Mouse (Mus musculus): ENCODE results near the gene Fus. TPM values are rescaled to one million over a fixed set of nuclear protein-coding genes. Genes with fewer than 3 reads are reported as not detected.
"Not testable (repeated sequence)": the region's sequence is repeated elsewhere in the genome, so short reads cannot be mapped to it uniquely, and the experiment has no call there.

Gene Fus
- polyA plus RNA-seq, 1 experiment = 633 TPM

DNA sequence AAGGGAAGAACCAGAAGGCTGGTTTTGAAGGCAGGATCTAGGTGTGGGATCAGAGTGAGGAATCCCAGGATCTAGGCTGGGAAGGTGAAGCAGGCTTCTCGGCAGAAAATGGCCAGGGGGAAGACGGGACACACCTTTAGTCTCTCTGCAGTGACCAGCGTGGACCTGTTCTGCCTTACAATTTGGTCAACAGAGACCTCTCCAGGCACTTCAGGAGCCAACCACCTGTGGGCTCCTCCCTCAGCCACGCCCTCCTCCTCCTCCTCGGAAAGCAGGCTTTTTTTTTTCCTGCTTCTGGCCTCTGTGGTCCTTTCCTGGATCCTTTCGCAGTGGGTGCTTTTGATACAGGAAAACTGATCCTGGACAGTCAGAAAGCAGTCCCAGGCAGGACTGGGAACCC is 37.3 kb upstream of the Fus start, which contains the start of gene Prss8:
Prss8 (minus strand) TSS at position 182 of the 400 bp plus-strand sequence.
- no peak for DNase-seq (ENCODE audit: low read depth)
- no peak for TF ChIP-seq POLR2A (IDR thresholded peaks at IDR 0.05; ENCODE audit: borderline replicate concordance, extremely low read depth, insufficient read depth, insufficient read length, poor library complexity, severe bottlenecking)
- no peak for TF ChIP-seq CTCF (IDR thresholded peaks at IDR 0.05; ENCODE audit: borderline replicate concordance, extremely low read depth, insufficient read depth, insufficient read length)

DNA sequence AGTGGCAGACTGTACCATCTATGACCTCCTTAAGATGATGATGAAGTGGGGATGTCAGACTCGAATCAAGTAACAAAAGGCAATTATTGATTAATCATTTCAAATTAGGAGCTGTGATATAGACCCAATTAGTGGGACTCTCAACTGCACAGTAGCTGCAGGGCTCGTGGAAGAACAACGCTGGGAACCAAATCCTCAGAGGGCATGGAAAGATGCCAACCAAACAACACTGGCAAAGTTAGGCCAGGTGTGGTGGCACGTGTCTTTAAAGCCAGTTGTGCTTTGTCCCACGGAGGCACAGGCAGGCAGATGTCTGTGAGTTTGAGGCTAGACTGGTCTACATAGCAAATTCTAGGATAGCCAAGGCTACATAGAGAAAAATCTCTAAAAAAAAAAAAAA is 36.6 kb upstream of the Fus start:
- no peak for DNase-seq (ENCODE audit: low read depth)
- TF ChIP-seq CTCF (IDR thresholded peaks at IDR 0.05; ENCODE audit: borderline replicate concordance, extremely low read depth, insufficient read depth, insufficient read length) = no peak
- no peak for TF ChIP-seq POLR2A (IDR thresholded peaks at IDR 0.05; ENCODE audit: borderline replicate concordance, extremely low read depth, insufficient read depth, insufficient read length, poor library complexity, severe bottlenecking)

DNA sequence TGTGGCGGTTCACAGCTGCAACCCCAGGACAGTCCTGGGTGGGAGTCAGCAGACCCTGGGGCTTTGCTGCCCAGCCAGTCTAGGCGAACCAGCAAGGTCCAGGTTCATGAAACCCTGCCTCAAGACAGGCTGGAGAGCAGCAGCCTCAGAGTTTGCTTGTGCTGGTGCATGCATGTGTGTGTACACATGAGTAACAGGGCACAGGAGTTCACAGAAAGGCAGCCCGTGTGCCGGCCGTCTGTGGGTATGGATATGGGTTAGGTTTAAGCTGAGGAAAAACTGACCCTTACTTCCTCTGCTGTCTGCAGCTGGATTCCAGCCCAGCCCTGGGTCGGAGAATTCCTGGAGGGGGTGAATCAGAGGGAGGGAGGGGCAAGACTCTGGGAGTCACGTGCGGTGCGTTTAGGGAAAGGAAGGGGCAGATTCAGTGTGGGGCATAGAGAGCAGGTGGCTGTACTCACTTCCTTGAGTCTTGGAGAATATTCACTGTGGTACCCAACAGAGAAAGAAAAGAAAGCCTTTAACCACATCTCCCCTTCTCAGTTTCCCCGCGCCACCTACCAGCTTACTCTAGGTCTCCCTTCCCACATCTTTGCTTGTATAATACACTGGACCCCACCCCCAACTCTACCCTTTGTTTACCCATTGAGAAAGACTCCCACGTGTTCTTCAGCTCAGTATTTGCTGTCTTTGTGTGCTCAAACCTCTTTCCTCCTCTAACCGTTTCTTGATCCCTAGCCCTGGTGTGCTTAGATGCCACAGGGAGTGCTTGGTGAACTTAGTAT is 35.7 kb upstream of the Fus start:
- TF ChIP-seq POLR2A (IDR thresholded peaks at IDR 0.05; ENCODE audit: borderline replicate concordance, extremely low read depth, insufficient read depth, insufficient read length, poor library complexity, severe bottlenecking) (no peak), CTCF (IDR thresholded peaks at IDR 0.05; ENCODE audit: borderline replicate concordance, extremely low read depth, insufficient read depth, insufficient read length) (no peak)
- no peak for DNase-seq (ENCODE audit: low read depth)

DNA sequence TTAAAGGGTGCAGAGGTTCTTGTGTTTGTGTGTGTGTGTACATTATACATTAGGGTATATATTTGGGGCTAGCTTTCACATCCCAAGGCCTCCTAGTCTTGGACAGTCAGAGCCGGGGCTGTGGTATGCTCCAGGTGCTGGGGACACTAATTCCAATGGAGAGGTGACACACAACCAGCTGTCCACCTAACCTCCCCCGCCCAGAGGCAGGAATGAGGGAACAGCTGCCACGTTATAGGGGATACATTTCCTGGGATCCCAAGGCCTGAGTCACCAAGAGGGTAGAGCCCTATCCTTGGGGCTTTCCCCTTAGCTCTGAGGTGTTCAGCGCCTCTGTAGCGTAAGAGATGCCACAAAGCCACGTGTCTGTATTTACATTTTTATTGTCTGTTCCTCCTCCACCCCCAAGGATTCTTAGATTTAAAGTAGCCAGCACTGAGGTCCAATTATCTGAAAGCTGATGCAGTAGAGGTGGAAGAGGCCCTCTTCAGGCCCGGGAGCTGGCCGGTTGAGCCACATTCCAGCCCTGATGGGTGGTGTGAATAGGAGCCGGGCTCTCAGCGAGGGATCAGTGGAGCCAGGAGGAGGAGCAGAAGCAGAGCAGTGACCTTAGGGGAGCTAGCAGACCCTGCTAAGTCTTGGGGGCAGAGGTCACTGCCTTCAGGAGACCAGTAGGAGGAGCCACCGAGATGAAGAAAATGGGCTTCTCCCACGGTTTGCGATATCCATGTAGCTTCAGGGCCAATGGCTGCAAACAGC is 34.8 kb upstream of the Fus start:
- no peak for TF ChIP-seq CTCF (IDR thresholded peaks at IDR 0.05; ENCODE audit: borderline replicate concordance, extremely low read depth, insufficient read depth, insufficient read length)
- no peak for TF ChIP-seq POLR2A (IDR thresholded peaks at IDR 0.05; ENCODE audit: borderline replicate concordance, extremely low read depth, insufficient read depth, insufficient read length, poor library complexity, severe bottlenecking)
- no peak for DNase-seq (ENCODE audit: low read depth)

DNA sequence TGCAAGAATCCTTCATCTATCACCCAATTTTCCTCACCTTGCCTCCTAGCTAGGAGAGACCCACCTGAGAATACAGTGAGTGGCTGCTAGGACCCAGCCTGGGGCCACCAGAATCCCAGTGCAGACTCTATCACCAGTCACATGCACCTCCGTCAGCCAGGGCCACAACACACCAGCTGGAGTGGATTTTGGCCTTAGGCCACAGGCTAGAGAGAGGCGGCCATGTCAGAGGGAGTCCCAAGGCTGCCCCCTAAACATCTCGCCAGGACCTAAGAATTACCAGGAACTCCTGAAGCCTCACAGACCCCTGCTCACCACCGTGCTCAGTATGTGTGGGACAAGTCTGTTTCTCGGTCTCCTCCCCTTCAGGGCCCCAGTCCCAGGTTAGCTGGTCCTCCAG is 33.2 kb upstream of the Fus start:
- TF ChIP-seq CTCF (IDR thresholded peaks at IDR 0.05; ENCODE audit: borderline replicate concordance, extremely low read depth, insufficient read depth, insufficient read length) (no peak), POLR2A (IDR thresholded peaks at IDR 0.05; ENCODE audit: borderline replicate concordance, extremely low read depth, insufficient read depth, insufficient read length, poor library complexity, severe bottlenecking) (no peak)
- no peak for DNase-seq (ENCODE audit: low read depth)

DNA sequence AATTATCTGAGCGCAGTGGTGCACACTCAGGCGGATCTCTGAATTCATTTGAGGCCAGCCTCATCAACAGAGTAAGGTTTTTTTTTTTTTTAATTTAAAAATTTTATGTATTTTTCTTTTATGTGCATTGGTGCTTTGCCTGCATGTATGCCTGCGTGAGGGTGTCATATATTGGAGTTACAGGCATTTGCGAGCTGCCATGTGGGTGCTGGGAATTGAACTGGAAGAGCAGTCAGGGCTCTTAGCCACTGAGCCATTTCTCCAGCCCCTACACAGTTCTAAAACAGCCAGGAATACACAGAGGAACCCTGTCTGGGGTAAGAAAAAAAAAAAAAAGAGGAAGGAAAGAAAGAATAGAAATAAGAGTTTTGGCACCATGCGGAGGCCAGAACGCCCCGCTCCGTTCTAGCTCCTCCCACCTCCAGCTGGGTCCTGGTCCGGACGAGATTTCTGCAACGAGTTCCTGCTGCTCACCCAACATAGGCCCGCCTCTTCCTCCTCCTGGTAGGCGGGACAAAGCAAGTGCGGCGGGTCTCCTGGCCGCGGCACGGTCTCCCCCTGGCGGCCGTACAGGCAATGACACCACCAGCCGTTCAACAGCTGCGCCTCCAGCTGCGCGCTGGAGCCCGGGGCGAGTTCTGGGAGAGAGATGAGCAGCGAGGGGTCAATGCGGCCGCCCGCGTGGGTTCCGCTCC is 32.1 kb upstream of the Fus start:
- peak; percentile 98 for DNase-seq (ENCODE audit: low read depth)
- TF ChIP-seq POLR2A (IDR thresholded peaks at IDR 0.05; ENCODE audit: borderline replicate concordance, extremely low read depth, insufficient read depth, insufficient read length, poor library complexity, severe bottlenecking) (peak; percentile 59; the same call in 1 of the 2 replicates), CTCF (IDR thresholded peaks at IDR 0.05; ENCODE audit: borderline replicate concordance, extremely low read depth, insufficient read depth, insufficient read length) (peak; percentile 93)

DNA sequence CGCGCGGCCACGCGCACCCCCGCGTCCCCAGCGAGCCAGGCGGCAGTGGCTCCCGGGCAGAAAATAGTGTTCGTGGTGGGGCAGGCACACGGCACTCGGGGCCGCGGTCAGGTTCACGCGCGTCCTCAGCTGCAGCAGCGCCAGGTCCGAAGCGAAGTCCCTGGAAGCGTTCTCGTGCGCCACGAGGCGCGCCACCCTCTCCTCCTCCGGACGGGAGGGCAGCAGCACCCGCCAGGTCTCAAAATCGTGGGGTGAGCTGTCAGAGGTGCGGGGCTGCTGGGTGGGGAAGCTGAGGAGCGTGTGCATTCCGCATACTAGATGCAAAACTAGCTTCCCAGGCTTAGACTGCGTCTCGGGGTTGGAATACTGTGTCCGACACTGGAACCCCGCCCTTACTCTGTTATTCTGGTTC is 31.5 kb upstream of the Fus start:
- no peak for DNase-seq (ENCODE audit: low read depth)
- TF ChIP-seq POLR2A (IDR thresholded peaks at IDR 0.05; ENCODE audit: borderline replicate concordance, extremely low read depth, insufficient read depth, insufficient read length, poor library complexity, severe bottlenecking) (no peak), CTCF (IDR thresholded peaks at IDR 0.05; ENCODE audit: borderline replicate concordance, extremely low read depth, insufficient read depth, insufficient read length) (no peak)

DNA sequence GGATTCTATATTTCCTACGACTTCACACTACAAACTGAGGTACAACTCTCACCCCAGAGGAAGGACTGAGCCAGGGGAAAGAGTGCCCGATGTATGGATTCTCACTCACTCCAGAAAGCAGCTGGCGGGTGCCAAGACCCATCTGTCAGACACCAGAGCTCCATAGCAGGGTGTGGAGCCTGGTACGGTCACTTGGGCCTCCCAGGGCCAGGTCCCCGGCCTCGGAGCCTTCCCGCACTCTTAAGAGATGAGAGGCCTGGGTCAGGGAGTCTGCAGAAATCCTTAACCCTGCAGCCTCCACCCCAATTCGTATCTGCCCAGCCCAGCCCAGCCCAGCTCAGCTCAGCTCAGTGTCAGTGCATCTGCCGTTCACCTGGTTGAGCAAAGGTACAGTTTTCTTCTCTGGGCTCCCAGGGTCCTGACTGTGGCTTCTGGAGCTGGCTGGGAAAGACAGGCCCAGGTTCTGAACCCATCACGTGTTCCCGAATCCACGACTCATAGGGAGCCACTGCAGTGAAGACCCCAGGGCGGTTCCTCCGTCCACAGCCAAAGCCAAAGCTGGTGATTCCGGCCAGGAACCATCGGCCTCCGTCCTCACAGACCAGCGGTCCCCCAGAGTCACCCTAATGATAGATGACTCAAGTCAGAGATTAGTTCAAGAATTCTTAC is 30.9 kb upstream of the Fus start:
- DNase-seq (ENCODE audit: low read depth) = no peak
- TF ChIP-seq CTCF (IDR thresholded peaks at IDR 0.05; ENCODE audit: borderline replicate concordance, extremely low read depth, insufficient read depth, insufficient read length) (no peak), POLR2A (IDR thresholded peaks at IDR 0.05; ENCODE audit: borderline replicate concordance, extremely low read depth, insufficient read depth, insufficient read length, poor library complexity, severe bottlenecking) (no peak)

DNA sequence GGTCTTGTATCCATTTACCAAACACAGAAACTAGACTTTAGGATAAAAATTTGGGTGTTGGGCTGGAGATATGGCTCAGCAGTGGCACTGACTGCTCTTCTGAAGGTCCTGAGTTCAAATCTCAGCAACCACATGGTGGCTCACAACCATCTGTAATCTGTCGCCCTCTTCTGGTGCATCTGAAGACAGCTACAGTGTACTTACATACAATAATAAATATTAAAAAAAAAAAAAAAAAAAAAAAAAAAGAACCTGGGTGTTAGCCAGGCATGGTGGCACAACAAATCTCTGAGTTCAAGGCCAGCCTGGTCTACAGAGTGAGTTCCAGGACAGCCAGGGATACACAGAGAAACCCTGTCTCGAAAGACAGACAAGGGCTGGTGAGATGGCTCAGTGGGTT is 25.2 kb upstream of the Fus start:
- not testable (repeated sequence) for DNase-seq (ENCODE audit: low read depth)

DNA sequence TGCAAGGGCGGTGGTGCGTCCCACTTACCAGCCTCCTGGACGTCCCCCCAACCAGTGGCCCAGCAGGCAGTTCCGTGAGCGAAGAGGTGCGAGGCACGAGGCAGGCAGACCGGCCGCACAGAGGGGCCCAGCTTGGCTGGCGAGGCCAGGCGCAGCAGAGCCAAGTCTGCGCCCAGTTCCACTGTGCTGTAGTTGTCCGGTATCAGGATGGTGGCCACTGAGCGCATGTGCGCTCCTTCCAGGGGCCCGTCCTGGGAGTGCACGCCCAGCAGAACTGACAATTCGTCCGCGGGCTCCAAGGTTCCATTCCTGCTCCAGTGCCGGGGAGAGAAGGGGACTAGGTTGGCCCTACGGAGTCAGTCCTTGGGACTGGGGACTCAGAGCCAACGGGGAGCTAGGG is 22.6 kb upstream of the Fus start:
- no peak for TF ChIP-seq POLR2A (IDR thresholded peaks at IDR 0.05; ENCODE audit: borderline replicate concordance, extremely low read depth, insufficient read depth, insufficient read length, poor library complexity, severe bottlenecking)
- no peak for TF ChIP-seq CTCF (IDR thresholded peaks at IDR 0.05; ENCODE audit: borderline replicate concordance, extremely low read depth, insufficient read depth, insufficient read length)
- no peak for DNase-seq (ENCODE audit: low read depth)

DNA sequence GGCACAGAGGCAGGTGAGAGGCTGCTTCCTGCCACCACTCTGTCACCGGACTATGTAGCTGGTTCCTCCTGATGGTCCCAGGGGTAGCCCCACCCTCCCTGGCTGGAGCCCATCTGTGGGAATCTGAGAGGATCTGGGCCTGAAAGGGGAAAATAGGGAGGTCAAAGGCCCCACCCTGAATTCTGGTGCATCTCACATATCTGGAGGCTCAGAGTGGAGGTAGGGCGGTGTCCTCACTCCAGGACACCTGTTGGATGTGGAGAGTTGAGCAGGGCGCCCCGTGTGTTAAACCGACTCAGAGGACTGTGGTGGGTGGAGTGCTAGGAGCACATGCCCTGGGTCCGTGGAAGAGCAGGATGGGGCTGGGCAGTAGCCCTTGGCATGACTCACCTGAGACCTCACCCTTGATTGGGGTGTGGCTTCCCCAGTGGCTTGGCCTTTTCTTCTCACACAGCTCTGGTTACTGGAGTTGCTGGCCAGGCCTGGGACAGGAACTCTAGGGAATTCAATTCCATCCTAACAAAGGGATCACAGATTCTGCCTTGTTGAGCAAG is 20.7 kb upstream of the Fus start, which contains the start of gene Prss36:
Prss36 (minus strand) TSS at position 256 of the 554 bp plus-strand sequence.
- no peak for DNase-seq (ENCODE audit: low read depth)
- no peak for TF ChIP-seq POLR2A (IDR thresholded peaks at IDR 0.05; ENCODE audit: borderline replicate concordance, extremely low read depth, insufficient read depth, insufficient read length, poor library complexity, severe bottlenecking)
- TF ChIP-seq CTCF (IDR thresholded peaks at IDR 0.05; ENCODE audit: borderline replicate concordance, extremely low read depth, insufficient read depth, insufficient read length) = no peak

Data from brain, embryonic 14.5 days (tissue).